Mouse (Mus musculus) G1E (cell line): ENCODE measurements at regions not wholly inside any gene's neighbourhood (a gene's known extent, or its start where the extent isn't known, plus 50 kb on each side); places are given as distances from the start of the nearest gene placed in this dataset.

Source experiments
- CTCF ChIP-seq: IDR thresholded peaks from 2 replicates; pipeline ENCODE4 v1.5.1; 2012; ENCODE audit warnings: low read depth, low read length, inconsistent platforms, mixed read lengths
- GATA1 ChIP-seq: IDR thresholded peaks from 2 replicates; pipeline ENCODE4 v1.6.1; 2012; ENCODE audit warnings: borderline replicate concordance, low read length, inconsistent platforms, mixed read lengths
- GATA2 ChIP-seq: IDR thresholded peaks from 2 replicates; pipeline ENCODE4 v1.6.1; 2012; ENCODE audit warnings: low read depth, low read length, inconsistent platforms, borderline replicate concordance
- POLR2AphosphoS5 ChIP-seq: IDR thresholded peaks from 2 replicates; pipeline ENCODE4 v1.6.1; 2012; ENCODE audit warnings: low read depth, low read length, inconsistent platforms; ENCODE audit not compliant: insufficient replicate concordance
- TAL1 ChIP-seq: conservative IDR thresholded peaks from 2 replicates; pipeline ENCODE4 v1.6.1; 2012; ENCODE audit warnings: low read depth, low read length, inconsistent platforms, mixed read lengths

DNA sequence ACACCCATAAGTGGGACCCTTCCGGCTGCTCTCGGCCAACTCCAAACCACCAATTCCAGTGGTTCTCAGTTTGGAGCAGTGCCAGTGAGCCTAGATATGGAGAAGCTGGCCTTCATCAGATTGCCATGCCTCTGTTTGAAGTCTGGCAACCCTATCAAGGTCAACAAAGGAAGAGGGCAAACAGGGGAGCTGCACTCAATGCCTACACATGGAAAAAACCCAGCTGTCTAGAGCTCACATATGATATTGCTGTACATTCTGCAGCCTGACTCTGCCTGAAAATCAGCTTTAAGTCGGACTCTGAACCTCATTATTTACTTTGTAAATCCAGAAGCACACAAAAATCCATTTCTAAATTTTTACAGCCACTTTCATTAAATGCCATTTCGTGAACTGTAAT lies 499.9 kb downstream of the Defb40 start:
- TF ChIP-seq CTCF = no peak
- no peak for TF ChIP-seq GATA1
- TF ChIP-seq POLR2AphosphoS5 = no peak
- no peak for TF ChIP-seq TAL1
- TF ChIP-seq GATA2 = no peak
